Mouse (Mus musculus) liver, adult 2 months (tissue): ENCODE data around the gene Eed. TPM values are rescaled to one million over a fixed set of nuclear protein-coding genes. Genes with fewer than 3 reads are reported as not detected.
"Not testable (repeated sequence)": the region's sequence is repeated elsewhere in the genome, so short reads cannot be mapped to it uniquely, and the experiment has no call there.

Experiments used
- DNase-seq: peaks from one replicate; pipeline ENCODE4 v3.0.0-alpha.2; 2011; ENCODE audit warnings: low read depth, low spot score; ENCODE audit errors: extremely low read depth
- H3K27ac ChIP-seq: fragments of 200-500 bp; replicated peaks from 2 replicates; pipeline ENCODE4 v1.5.1; 2012; ENCODE audit warnings: low read depth, mild to moderate bottlenecking, control low read depth, inconsistent platforms, low read length; ENCODE audit not compliant: insufficient read depth
- H3K27me3 ChIP-seq: fragments of 200-500 bp; 2 replicates; pipeline ENCODE4 v1.6.1; 2012; ENCODE audit warnings: mild to moderate bottlenecking, moderate library complexity, low read length, inconsistent platforms; ENCODE audit not compliant: control insufficient read depth, insufficient read depth
- H3K36me3 ChIP-seq: fragments of 200-500 bp; 2 replicates; pipeline ENCODE4 v1.6.1; 2012; ENCODE audit warnings: low read length, inconsistent platforms; ENCODE audit not compliant: control insufficient read depth, insufficient read depth
- H3K4me1 ChIP-seq: fragments of 200-500 bp; 2 replicates; pipeline ENCODE4 v1.6.1; 2011; ENCODE audit warnings: low read length; ENCODE audit not compliant: control insufficient read depth, insufficient read depth
- H3K4me3 ChIP-seq: fragments of 200-500 bp; 2 replicates; pipeline ENCODE4 v1.5.1; 2011; ENCODE audit warnings: low read depth, mild to moderate bottlenecking, control low read depth, low read length, moderate library complexity; ENCODE audit not compliant: insufficient read depth
- H3K79me2 ChIP-seq: fragments of 200-500 bp; 2 replicates; pipeline ENCODE4 v1.6.1; 2012; ENCODE audit warnings: inconsistent platforms, mild to moderate bottlenecking, low read length, moderate library complexity; ENCODE audit not compliant: control insufficient read depth, insufficient read depth
- H3K9ac ChIP-seq: fragments of 200-500 bp; 2 replicates; pipeline ENCODE4 v1.6.1; 2012; ENCODE audit warnings: low read depth, mild to moderate bottlenecking, control low read depth, inconsistent platforms, low read length
- CTCF ChIP-seq: fragments of 200-500 bp; IDR thresholded peaks from 2 replicates; pipeline ENCODE4 v1.5.1; 2011; ENCODE audit warnings: low read depth, low read length, control low read depth
- POLR2A ChIP-seq: fragments of 200-500 bp; IDR thresholded peaks from 2 replicates; pipeline ENCODE4 v1.6.1; 2011; ENCODE audit warnings: low read length, control low read depth; ENCODE audit not compliant: insufficient read depth; ENCODE audit errors: extremely low read depth
- WGBS: fragments of 180-500 bp; shearing (Covaris S2); methylation state at CpG from one replicate; pipeline ENCODE4 v1.1.7; 2018; 5-methylcytosine and 5-hydroxymethylcytosine counted together
- polyA plus RNA-seq: library from polyadenylated mRNA; depleted of rRNA; stranded (reverse); fragments of >200 nt; gene quantifications from 2 replicates; pipeline ENCODE4 v1.2.3, GENCODE M21; 2012
- total RNA-seq: library from RNA; depleted of rRNA; stranded (reverse); fragments of >200 nt; gene quantifications from 2 replicates; pipeline ENCODE4 v1.2.3, GENCODE M21; 2014

Eed gene
- total and polyA plus RNA-seq, 2 experiments: 16.1 to 43.5 TPM

- H3K27me3 ChIP-seq: no peaks in the 10 kb centered on the region
- no peak overlapping the region for H3K4me3 ChIP-seq
- peaks cover 7% of the 10 kb centered on the region; the same call in 1 of the 2 replicates for H3K4me1 ChIP-seq
- no peak for TF ChIP-seq CTCF
- TF ChIP-seq POLR2A: no peak
- no peak for DNase-seq
- H3K27ac ChIP-seq: no peak overlapping the region
- H3K36me3 ChIP-seq: no peaks in the 10 kb centered on the region
- no peak overlapping the region for H3K9ac ChIP-seq
- WGBS: 95% methylated on average over 3 of the region's 3 CpGs
- H3K79me2 ChIP-seq: no peaks in the 10 kb centered on the region
These were observed 24.0 kb upstream of the Eed start for GRCm38 (mm10) chr7:90004781-90005180.

- Histone ChIP-seq H3K9ac (no peak overlapping the region), H3K79me2 (no peaks in the 10 kb centered on the region), H3K27me3 (no peaks in the 10 kb centered on the region), H3K27ac (peak overlapping the region; percentile 62; the same call in 1 of the 2 replicates), H3K4me1 (peaks cover 7% of the 10 kb centered on the region; the same call in 1 of the 2 replicates), H3K36me3 (no peaks in the 10 kb centered on the region), H3K4me3 (no peak overlapping the region)
- WGBS: 18% methylated on average over 2 of the region's 2 CpGs
- peak; percentile 79 for DNase-seq
- no peak for TF ChIP-seq POLR2A
- no peak for TF ChIP-seq CTCF
These were observed 21.6 kb upstream of the Eed start for GRCm38 (mm10) chr7:90002375-90002774.

GRCm38 (mm10) chr7:89999491-89999890 is 18.7 kb upstream of the Eed start:
- H3K27me3 ChIP-seq: no peaks in the 10 kb centered on the region
- H3K79me2 ChIP-seq: no peaks in the 10 kb centered on the region
- no peak for DNase-seq
- peaks cover 7% of the 10 kb centered on the region; the same call in 1 of the 2 replicates for H3K4me1 ChIP-seq
- no peak overlapping the region for H3K4me3 ChIP-seq
- 98% methylated on average over 5 of the region's 5 CpGs for WGBS
- no peak overlapping the region for H3K9ac ChIP-seq
- no peaks in the 10 kb centered on the region for H3K36me3 ChIP-seq
- TF ChIP-seq CTCF (no peak), POLR2A (no peak)
- no peak overlapping the region for H3K27ac ChIP-seq

GRCm38 (mm10) chr7:89998624-89999006 is 17.8 kb upstream of the Eed start:
- 87% methylated on average over 2 of the region's 2 CpGs for WGBS
- TF ChIP-seq CTCF (no peak), POLR2A (no peak)
- no peaks in the 10 kb centered on the region for H3K27me3 ChIP-seq
- no peak overlapping the region for H3K9ac ChIP-seq
- H3K27ac ChIP-seq: no peak overlapping the region
- H3K36me3 ChIP-seq: no peaks in the 10 kb centered on the region
- DNase-seq: peak; percentile 16
- peaks cover 7% of the 10 kb centered on the region; the same call in 1 of the 2 replicates for H3K4me1 ChIP-seq
- no peak overlapping the region for H3K4me3 ChIP-seq
- H3K79me2 ChIP-seq: no peaks in the 10 kb centered on the region

GRCm38 (mm10) chr7:89998006-89998623 is 17.3 kb upstream of the Eed start:
- TF ChIP-seq CTCF (0 out of 2 replicates have a peak, but pooled peaks have one; percentile 23), POLR2A (no peak)
- H3K36me3 ChIP-seq: no peaks in the 10 kb centered on the region
- peak; percentile 60 for DNase-seq
- no peak overlapping the region for H3K27ac ChIP-seq
- WGBS: 24% methylated on average over 10 of the region's 10 CpGs
- no peaks in the 10 kb centered on the region for H3K79me2 ChIP-seq
- no peaks in the 10 kb centered on the region for H3K27me3 ChIP-seq
- H3K4me3 ChIP-seq: no peak overlapping the region
- peaks cover 7% of the 10 kb centered on the region; the same call in 1 of the 2 replicates for H3K4me1 ChIP-seq
- H3K9ac ChIP-seq: no peak overlapping the region

- not testable (repeated sequence) for H3K4me3 ChIP-seq, H3K27ac ChIP-seq, H3K79me2 ChIP-seq, H3K4me1 ChIP-seq, H3K36me3 ChIP-seq, DNase-seq, H3K27me3 ChIP-seq, H3K9ac ChIP-seq
- 55% methylated on average over 5 of the region's 5 CpGs for WGBS
These were observed 16.7 kb upstream of the Eed start for GRCm38 (mm10) chr7:89997526-89997925.
